Mouse (Mus musculus) MEL (cell line): ENCODE data around the gene Rplp0.

Experiments
- CTCF ChIP-seq, 3 experiments: IDR thresholded peaks in 2 of 3; conservative IDR thresholded peaks in 1 of 3; 2 replicates each; pipeline ENCODE4 v1.5.1; 2011 to 2012; ENCODE audit warnings: low read length in 3 of 3, low read depth in 2 of 3, mild to moderate bottlenecking in 2 of 3, improper control_type of control experiment in 1 of 3, inconsistent platforms in 1 of 3, mixed read lengths in 1 of 3, moderate library complexity in 1 of 3; ENCODE audit not compliant: control insufficient read depth in 1 of 3, insufficient read depth in 1 of 3, poor library complexity in 1 of 3, severe bottlenecking in 1 of 3
- HCFC1 ChIP-seq: IDR thresholded peaks from 2 replicates; pipeline ENCODE4 v1.6.1; 2012; ENCODE audit warnings: low read depth, mild to moderate bottlenecking, inconsistent platforms, low read length, improper control_type of control experiment, moderate library complexity
- MYC ChIP-seq: IDR thresholded peaks from 2 replicates; pipeline ENCODE4 v1.6.1; 2011; ENCODE audit warnings: low read depth, mild to moderate bottlenecking, low read length, improper control_type of control experiment, moderate library complexity
- NELFE ChIP-seq: IDR thresholded peaks from 2 replicates; pipeline ENCODE4 v1.6.1; 2011; ENCODE audit warnings: low read depth, low read length, improper control_type of control experiment
- POLR2A ChIP-seq, 2 experiments: IDR thresholded peaks; 2 replicates each; pipeline ENCODE4 v1.6.1; 2011 to 2012; ENCODE audit warnings: low read length in 2 of 2, mild to moderate bottlenecking in 2 of 2, control low read depth in 1 of 2, improper control_type of control experiment in 1 of 2, low read depth in 1 of 2, moderate library complexity in 1 of 2; ENCODE audit not compliant: control insufficient read depth in 1 of 2, insufficient read depth in 1 of 2, poor library complexity in 1 of 2
- POLR2AphosphoS2 ChIP-seq: IDR thresholded peaks from 2 replicates; pipeline ENCODE4 v1.6.1; 2011; ENCODE audit warnings: low read length, improper control_type of control experiment
- TCF12 ChIP-seq: IDR thresholded peaks from 2 replicates; pipeline ENCODE4 v1.6.1; 2014; ENCODE audit warnings: low read depth, mild to moderate bottlenecking, inconsistent platforms, low read length, improper control_type of control experiment, moderate library complexity
- ZC3H11A ChIP-seq: IDR thresholded peaks from 2 replicates; pipeline ENCODE4 v1.6.1; 2012; ENCODE audit warnings: low read depth, mild to moderate bottlenecking, inconsistent platforms, low read length, improper control_type of control experiment
- ZNF384 ChIP-seq: IDR thresholded peaks from 2 replicates; pipeline ENCODE4 v1.6.1; 2012; ENCODE audit warnings: low read depth, mild to moderate bottlenecking, inconsistent platforms, low read length, improper control_type of control experiment

DNA sequence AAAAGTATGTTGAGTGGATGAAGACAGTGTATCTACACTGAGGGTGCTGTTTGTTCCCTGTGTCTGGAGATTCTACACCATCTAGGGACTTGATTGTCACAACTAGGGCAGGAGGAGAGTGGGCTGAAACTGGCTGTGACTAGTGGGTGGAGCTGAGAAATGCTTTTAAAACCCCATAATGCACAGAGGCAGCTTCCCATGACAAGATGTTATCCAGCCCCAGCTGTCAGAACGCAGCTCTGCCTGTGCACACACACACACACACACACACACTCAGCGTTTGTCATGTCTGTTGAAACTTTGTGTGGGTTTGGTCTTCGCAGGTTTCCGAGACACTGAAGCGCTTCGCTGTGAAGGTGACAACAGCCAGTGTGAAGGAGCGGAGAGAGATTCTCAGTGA is 11.8 kb downstream of the Rplp0 start:
- TF ChIP-seq NELFE = no peak
- TF ChIP-seq POLR2A (IDR thresholded peaks at IDR 0.05; ENCODE audit: control insufficient read depth in 1 of 2, insufficient read depth in 1 of 2, low read depth in 1 of 2, low read length in 2 of 2, poor library complexity in 1 of 2) = no peak
- no peak for TF ChIP-seq CTCF (IDR thresholded peaks at IDR 0.05 in 2 of 3, conservative IDR thresholded peaks at IDR 0.05 in 1 of 3; ENCODE audit: control insufficient read depth in 1 of 3, insufficient read depth in 1 of 3, low read depth in 2 of 3, low read length in 3 of 3, poor library complexity in 1 of 3, severe bottlenecking in 1 of 3)
- TF ChIP-seq ZC3H11A = no peak
- TF ChIP-seq ZNF384 = no peak
- TF ChIP-seq MYC = no peak
- TF ChIP-seq POLR2AphosphoS2 = no peak
- no peak for TF ChIP-seq TCF12
- no peak for TF ChIP-seq HCFC1
